Comparison of ENCODE assay signal across 7 mouse cellular contexts in the genomic region with DNA sequence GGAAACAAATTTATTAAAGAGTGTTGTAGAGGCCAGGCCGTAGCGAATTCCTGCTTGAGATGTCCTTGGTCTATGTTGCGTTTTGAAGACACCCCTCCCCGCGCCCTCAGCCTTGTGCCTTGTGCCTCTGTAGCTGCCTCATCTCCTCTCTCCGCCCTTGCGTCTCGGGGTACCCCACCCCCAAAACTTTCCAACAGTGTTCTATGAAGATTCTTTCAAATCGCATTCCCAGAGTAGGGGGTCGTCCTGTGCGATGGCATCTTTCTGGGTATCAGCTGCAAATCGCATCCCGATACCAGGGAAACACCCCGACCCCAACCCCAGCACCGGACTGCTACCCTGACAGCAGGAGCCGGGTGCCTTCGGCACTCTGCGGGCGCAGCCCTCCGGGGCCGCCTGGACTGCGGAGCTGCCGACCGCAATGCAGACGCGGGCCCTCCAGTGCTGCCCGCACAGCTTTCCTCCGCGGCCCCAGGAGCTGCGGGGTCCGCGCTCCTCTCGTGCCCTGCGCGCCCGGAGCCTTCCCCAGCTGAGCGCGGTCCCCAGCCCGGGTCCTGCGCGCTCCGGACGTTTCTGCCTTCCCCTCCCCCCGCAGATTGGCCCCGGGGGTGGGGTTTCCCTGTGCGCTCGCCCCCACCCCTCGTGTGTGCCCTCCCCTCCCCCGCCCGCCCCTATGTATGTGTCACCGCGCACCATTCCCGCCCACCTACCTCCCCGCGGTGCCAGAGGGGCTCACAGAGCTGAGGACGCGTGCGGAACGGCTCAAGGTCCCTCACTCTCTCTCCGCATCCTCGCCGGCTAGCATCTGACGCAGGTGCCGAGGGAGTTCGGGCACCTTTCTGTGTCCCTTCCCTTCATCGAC. TPM values are rescaled to one million over a fixed set of nuclear protein-coding genes. Genes with fewer than 3 reads are reported as not detected.
DNase-seq lines count a peak whose midpoint lies in the region; ATAC-seq and TF ChIP-seq lines count a peak whose summit lies in the region.

No protein-coding gene starts in this region.

- H3K4me3 ChIP-seq in lung, embryonic 14.5 days (ENCODE audit: low read depth, low read length): peak overlapping the region; percentile 41
- peak overlapping the region; percentile 66 for H3K4me3 ChIP-seq in hindbrain, embryonic 10.5 days
- peak overlapping the region; percentile 46 for H3K4me3 ChIP-seq in neural tube, embryonic 12.5 days

- H3K36me3 ChIP-seq in lung, embryonic 14.5 days (ENCODE audit: insufficient read depth): no peaks in the 10 kb centered on the region
- H3K36me3 ChIP-seq in hindbrain, embryonic 10.5 days: no peaks in the 10 kb centered on the region
- no peaks in the 10 kb centered on the region for H3K36me3 ChIP-seq in neural tube, embryonic 12.5 days

- TF ChIP-seq CTCF in lung, embryonic 14.5 days (IDR thresholded peaks at IDR 0.05; ENCODE audit: low read depth): no peak

- DNase-seq in lung, embryonic 14.5 days: peak; percentile 11
- no peak for DNase-seq in lung, postnatal 10 days
- no peak for DNase-seq in hindbrain, embryonic 10.5 days (ENCODE audit: low spot score)
- no peak for DNase-seq in urinary bladder, postnatal 25 days (ENCODE audit: low spot score)
- no peak for DNase-seq in urinary bladder, postnatal 4 days (ENCODE audit: low spot score in 2 of 2)

- peak overlapping the region; percentile 76 for H3K4me2 ChIP-seq in lung, embryonic 14.5 days
- peak overlapping the region; percentile 95 for H3K4me2 ChIP-seq in neural tube, embryonic 12.5 days (replicated peaks)

- no peaks in the 10 kb centered on the region for H3K9me3 ChIP-seq in lung, embryonic 14.5 days (ENCODE audit: low read depth, low read length)
- H3K9me3 ChIP-seq in hindbrain, embryonic 10.5 days: no peaks in the 10 kb centered on the region
- H3K9me3 ChIP-seq in neural tube, embryonic 12.5 days: no peaks in the 10 kb centered on the region

- ATAC-seq in lung, embryonic 14.5 days (ENCODE audit: insufficient read depth): peak; percentile 66; the same call in 1 of the 2 replicates
- ATAC-seq in common myeloid progenitor, adult 5-6 weeks (replicated peaks; ENCODE audit: low read depth, poor library complexity, severe bottlenecking): 0 out of 2 replicates have a peak, but pooled peaks have one; percentile 11
- peak; percentile 71 for ATAC-seq in neural tube, embryonic 12.5 days (ENCODE audit: low FRiP score, low read depth)

- peak overlapping the region; percentile 16; the same call in 1 of the 2 replicates for H3K9ac ChIP-seq in lung, embryonic 14.5 days
- H3K9ac ChIP-seq in neural tube, embryonic 12.5 days: peak overlapping the region; percentile 50; the same call in 1 of the 2 replicates

- WGBS in lung, embryonic 14.5 days: 3% methylated on average over 61 of the region's 66 CpGs
- WGBS in hindbrain, embryonic 10.5 days: 2% methylated on average over 64 of the region's 66 CpGs
- WGBS in neural tube, embryonic 12.5 days: 2% methylated on average over 66 of the region's 66 CpGs

- H3K27ac ChIP-seq in lung, embryonic 14.5 days (ENCODE audit: low read depth): no peak overlapping the region
- peak overlapping the region; percentile 45 for H3K27ac ChIP-seq in hindbrain, embryonic 10.5 days
- H3K27ac ChIP-seq in neural tube, embryonic 12.5 days: no peak overlapping the region

- H3K4me1 ChIP-seq in lung, embryonic 14.5 days (ENCODE audit: insufficient read depth): no peaks in the 10 kb centered on the region
- peaks cover 25% of the 10 kb centered on the region for H3K4me1 ChIP-seq in hindbrain, embryonic 10.5 days (replicated peaks)
- peaks cover 11% of the 10 kb centered on the region for H3K4me1 ChIP-seq in neural tube, embryonic 12.5 days

- peaks cover 57% of the 10 kb centered on the region for H3K27me3 ChIP-seq in lung, embryonic 14.5 days (ENCODE audit: insufficient read depth, low read length)
- H3K27me3 ChIP-seq in hindbrain, embryonic 10.5 days (ENCODE audit: insufficient read depth, poor library complexity, severe bottlenecking): peaks cover 83% of the 10 kb centered on the region
- H3K27me3 ChIP-seq in neural tube, embryonic 12.5 days (replicated peaks): peaks cover 53% of the 10 kb centered on the region

RNA-seq across cellular contexts. Expression of a gene that starts 0.5 kb away (rescaled TPM):
- polyA plus RNA-seq in lung, embryonic 14.5 days (2014; fragmentation: Nextera tagmentation; extraction: Ambion mirVana): 0.05 and 0.19 TPM in 2 replicates
- not detected in 2 replicates for total RNA-seq in common myeloid progenitor, adult 5-6 weeks (2017)
- polyA plus RNA-seq in hindbrain, embryonic 10.5 days (2016; fragmentation: Nextera tagmentation; extraction: Ambion mirVana): 0.10 and 0.12 TPM in 2 replicates
- 1.4 and 1.6 TPM in 2 replicates for polyA plus RNA-seq in neural tube, embryonic 12.5 days (2016; fragmentation: Nextera tagmentation; extraction: Ambion mirVana)

Comparison
In these comparisons a context has a peak if more than half of its experiments do, and no peak if none do; other contexts are left out.
1. ATAC-seq: peak in every context shown above with its lines; median percentile 71 in neural tube, embryonic 12.5 days; 66 in lung, embryonic 14.5 days; 11 in common myeloid progenitor, adult 5-6 weeks.